ENCODE assay signal across 16 mouse cellular contexts in the genomic region with DNA sequence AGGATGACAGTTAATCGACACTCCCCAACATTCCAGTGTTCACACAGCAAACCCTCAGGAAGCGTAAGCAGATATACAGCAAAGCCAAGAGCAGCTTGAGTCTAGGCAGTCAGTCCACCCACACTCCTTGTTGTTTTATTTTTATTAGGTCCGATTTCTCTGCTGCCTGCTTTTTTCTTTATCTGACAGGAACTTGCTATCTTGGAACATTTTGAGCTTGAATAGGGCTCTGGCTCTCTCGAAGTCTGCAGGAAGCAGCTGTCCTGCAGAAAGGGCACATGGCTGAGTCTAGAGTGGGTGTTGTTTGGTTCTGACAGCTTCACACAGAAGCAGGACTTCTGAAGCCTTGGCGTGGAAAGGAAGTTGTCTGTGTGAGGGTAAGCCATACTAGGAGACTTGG. TPM values are rescaled to one million over a fixed set of nuclear protein-coding genes. Genes with fewer than 3 reads are reported as not detected.
DNase-seq lines count a peak whose midpoint lies in the region; ATAC-seq and TF ChIP-seq lines count a peak whose summit lies in the region.
"Had no signal": no experiment of that assay in that cellular context is flagged by ENCODE, and none has a peak within 500 bp of the region (broad histone marks: within the 10 kb centered on the region; RNA-seq: fewer than 3 reads in every experiment).

No protein-coding gene starts in this region.

- no peak for TF ChIP-seq CTCF in testis, adult 2 months (IDR thresholded peaks at IDR 0.05; ENCODE audit: control insufficient read depth, insufficient read depth, insufficient replicate concordance, low read depth, low read length)

- DNase-seq in kidney, adult 8-10 months: no peak
- DNase-seq in testis, postnatal 10 days (ENCODE audit: low spot score): no peak
- DNase-seq in heart, postnatal 25 days (ENCODE audit: low spot score): peak; percentile 21
- no peak for DNase-seq in gastrocnemius, postnatal 25 days
- DNase-seq in spleen, postnatal 14 days (ENCODE audit: low spot score in 2 of 2): no peak
- DNase-seq: adrenal gland, postnatal 14 days; cerebellum, adult 11-12 months; retina, postnatal 1 day had no signal

- H3K4me1 ChIP-seq in kidney, embryonic 15.5 days: peaks cover 24% of the 10 kb centered on the region
- peaks cover 16% of the 10 kb centered on the region for H3K4me1 ChIP-seq in testis, adult 2 months (ENCODE audit: control insufficient read depth, insufficient read depth, low read length)

- H3K27ac ChIP-seq in kidney, embryonic 15.5 days: peak overlapping the region; percentile 23
- H3K27ac ChIP-seq in testis, adult 2 months (ENCODE audit: control insufficient read depth, insufficient read depth, low read depth, low read length): peak overlapping the region; percentile 75
- H3K27ac ChIP-seq: forebrain, embryonic 13.5 days; macrophage had no signal

- H3K36me3 ChIP-seq in kidney, embryonic 15.5 days: no peaks in the 10 kb centered on the region
- H3K36me3 ChIP-seq in testis, adult 2 months (ENCODE audit: control insufficient read depth, insufficient read depth, low read length): no peaks in the 10 kb centered on the region

- WGBS in kidney, embryonic 15.5 days: 22% methylated on average over 5 of the region's 5 CpGs

- H3K4me2 ChIP-seq in kidney, embryonic 15.5 days: no peak overlapping the region
- H3K4me2 ChIP-seq: forebrain, embryonic 13.5 days had no signal

- H3K27me3 ChIP-seq in kidney, embryonic 15.5 days: no peaks in the 10 kb centered on the region
- H3K27me3 ChIP-seq in testis, adult 2 months (ENCODE audit: control insufficient read depth, insufficient read depth, low read length): no peaks in the 10 kb centered on the region
- H3K27me3 ChIP-seq: forebrain, embryonic 13.5 days had no signal

- intact Hi-C loops in heart, postnatal 25 days (cut with DNase I): no loop called here

- no peak for TF ChIP-seq POLR2A in testis, adult 2 months (IDR thresholded peaks at IDR 0.05; ENCODE audit: control insufficient read depth, low read depth, low read length)

- no peak overlapping the region for H3K9ac ChIP-seq in kidney, embryonic 15.5 days
- H3K9ac ChIP-seq: forebrain, embryonic 13.5 days had no signal

- H3K9me3 ChIP-seq in kidney, embryonic 15.5 days (replicated peaks): no peaks in the 10 kb centered on the region
- H3K9me3 ChIP-seq: forebrain, embryonic 13.5 days had no signal

- H3K4me3 ChIP-seq in kidney, embryonic 15.5 days (replicated peaks): no peak overlapping the region
- peak overlapping the region; percentile 69 for H3K4me3 ChIP-seq in testis, adult 2 months (ENCODE audit: control insufficient read depth, low read depth, low read length)
- H3K4me3 ChIP-seq: forebrain, embryonic 13.5 days had no signal

- no peak for ATAC-seq in kidney, embryonic 15.5 days (replicated peaks; ENCODE audit: low FRiP score)
- no peak for ATAC-seq in megakaryocyte-erythroid progenitor cell, adult 5-6 weeks (replicated peaks; ENCODE audit: low FRiP score, low TSS enrichment, poor library complexity, severe bottlenecking)
- ATAC-seq: forebrain, embryonic 13.5 days; intestine, postnatal 0 days had no signal

RNA-seq across cellular contexts. Expression of gene Dupd1, which starts 11.1 kb away (rescaled TPM):
- 0.14 TPM in 1 of 2 replicates, not detected in the other for polyA plus RNA-seq in kidney, embryonic 15.5 days (2015; fragmentation: Nextera tagmentation; extraction: Ambion mirVana)
- 6.3 and 7.9 TPM in 2 replicates for polyA plus RNA-seq in testis, adult 2 months (2012; rRNA removed)
- not detected for total RNA-seq in heart, postnatal 25 days (2021)
- total RNA-seq in gastrocnemius, postnatal 25 days (2021): 10 to 100 TPM; 57.7 to 62.2 TPM
- not detected in 2 replicates for total RNA-seq in megakaryocyte-erythroid progenitor cell, adult 5-6 weeks (2014; fragmentation: Nextera tagmentation)
- not detected in 2 replicates for total RNA-seq in megakaryocyte-erythroid progenitor cell, adult 5-6 weeks (2017)
- total RNA-seq: left cerebral cortex, postnatal 10 days had no signal
- polyA plus RNA-seq: forebrain, embryonic 13.5 days; intestine, postnatal 0 days; macrophage had no signal

RNA-seq across cellular contexts. Expression of gene Samd8, which starts 47.1 kb away (rescaled TPM):
- polyA plus RNA-seq in kidney, embryonic 15.5 days (2015; fragmentation: Nextera tagmentation; extraction: Ambion mirVana): 8.8 and 9.5 TPM in 2 replicates
- polyA plus RNA-seq in testis, adult 2 months (2012; rRNA removed): 95.1 and 118 TPM in 2 replicates
- 10 to 100 TPM; 26.1 to 28.5 TPM for total RNA-seq in heart, postnatal 25 days (2021)
- total RNA-seq in gastrocnemius, postnatal 25 days (2021): 10 to 100 TPM; 35.5 to 43.7 TPM
- total RNA-seq in megakaryocyte-erythroid progenitor cell, adult 5-6 weeks (2014; fragmentation: Nextera tagmentation): 4.6 and 5.5 TPM in 2 replicates
- total RNA-seq in megakaryocyte-erythroid progenitor cell, adult 5-6 weeks (2017): 4.4 and 11.1 TPM in 2 replicates

RNA-seq across cellular contexts. Expression of gene Dusp13, which starts 47.7 kb away (rescaled TPM):
- 0.38 TPM in 1 of 2 replicates, not detected in the other for polyA plus RNA-seq in kidney, embryonic 15.5 days (2015; fragmentation: Nextera tagmentation; extraction: Ambion mirVana)
- 883 and 961 TPM in 2 replicates for polyA plus RNA-seq in testis, adult 2 months (2012; rRNA removed)
- under 1 TPM; 0.34 to 0.39 TPM for total RNA-seq in heart, postnatal 25 days (2021)
- 100 to 1,000 TPM; 145 to 174 TPM for total RNA-seq in gastrocnemius, postnatal 25 days (2021)
- not detected in 2 replicates for total RNA-seq in megakaryocyte-erythroid progenitor cell, adult 5-6 weeks (2014; fragmentation: Nextera tagmentation)
- not detected in 2 replicates for total RNA-seq in megakaryocyte-erythroid progenitor cell, adult 5-6 weeks (2017)
- total RNA-seq: adrenal gland, postnatal 14 days had no signal
- polyA plus RNA-seq: embryonic facial prominence, embryonic 11.5 days; forebrain, embryonic 13.5 days had no signal

Comparison
In these comparisons a context has a peak if more than half of its experiments do, and no peak if none do; other contexts are left out.
1. RNA of gene Dupd1, which starts 11.1 kb away (total RNA-seq): 57.7 to 62.2 TPM in gastrocnemius, postnatal 25 days; not detected in heart, postnatal 25 days and not detected in megakaryocyte-erythroid progenitor cell, adult 5-6 weeks; every median in the first group is over 10 times any median in the second.
2. RNA of gene Dusp13, which starts 47.7 kb away (total RNA-seq): 145 to 174 TPM in gastrocnemius, postnatal 25 days; 0.34 to 0.39 TPM in heart, postnatal 25 days and not detected in megakaryocyte-erythroid progenitor cell, adult 5-6 weeks; every median in the first group is over 100 times any median in the second.